ENCODE assay signal across 8 mouse cellular contexts in the genomic region with DNA sequence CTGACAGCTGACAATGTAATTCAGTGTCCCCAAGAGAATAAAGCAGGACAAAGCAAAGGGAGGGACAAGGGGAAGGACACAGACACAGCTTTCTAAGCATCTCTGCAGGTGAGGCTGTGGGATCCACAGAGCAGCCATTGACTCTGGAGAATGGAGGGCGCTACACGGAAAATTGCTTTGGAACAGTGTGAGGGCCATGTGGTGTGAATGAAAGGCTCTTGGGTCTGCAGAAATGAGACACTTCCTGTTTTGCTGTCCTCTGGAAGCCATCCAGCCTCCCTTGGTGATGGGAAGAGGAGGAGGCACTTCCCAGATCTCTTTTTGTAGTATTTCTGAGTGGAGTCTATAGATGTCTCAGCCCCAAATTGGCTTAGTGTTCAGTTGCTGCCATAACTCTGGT. TPM values are rescaled to one million over a fixed set of nuclear protein-coding genes. Genes with fewer than 3 reads are reported as not detected.
DNase-seq lines count a peak whose midpoint lies in the region; ATAC-seq and TF ChIP-seq lines count a peak whose summit lies in the region.

No protein-coding gene starts in this region.

- WGBS in forebrain, embryonic 11.5 days, result 73% methylated on average over 2 of the region's 2 CpGs
- 73% methylated on average over 2 of the region's 2 CpGs for WGBS in forebrain, embryonic 14.5 days
- WGBS in neural tube, embryonic 15.5 days, result 50% methylated on average over 2 of the region's 2 CpGs
- 43% methylated on average over 2 of the region's 2 CpGs for WGBS in hindbrain, embryonic 12.5 days

- no peaks in the 10 kb centered on the region for H3K9me3 ChIP-seq in forebrain, embryonic 11.5 days (ENCODE audit: control insufficient read depth, low read length)
- no peaks in the 10 kb centered on the region for H3K9me3 ChIP-seq in forebrain, embryonic 14.5 days (replicated peaks; ENCODE audit: control insufficient read depth, low read length)
- no peaks in the 10 kb centered on the region for H3K9me3 ChIP-seq in neural tube, embryonic 15.5 days (replicated peaks)
- 0 out of 2 replicates have a peak, but pooled peaks cover 3% of the 10 kb centered on the region for H3K9me3 ChIP-seq in hindbrain, embryonic 12.5 days (replicated peaks)

- H3K27ac ChIP-seq in forebrain, embryonic 11.5 days (ENCODE audit: low read depth, low read length), result no peak overlapping the region
- no peak overlapping the region for H3K27ac ChIP-seq in forebrain, embryonic 14.5 days (ENCODE audit: low read depth, low read length)
- 0 out of 2 replicates have a peak overlapping the region, but pooled peaks have one; percentile 3 for H3K27ac ChIP-seq in neural tube, embryonic 15.5 days (replicated peaks)
- H3K27ac ChIP-seq in left cerebral cortex, adult 2 months, result no peak overlapping the region
- no peak overlapping the region for H3K27ac ChIP-seq in hindbrain, embryonic 12.5 days

- no peaks in the 10 kb centered on the region for H3K4me1 ChIP-seq in forebrain, embryonic 11.5 days (replicated peaks; ENCODE audit: control insufficient read depth, insufficient read depth, low read length)
- no peaks in the 10 kb centered on the region for H3K4me1 ChIP-seq in forebrain, embryonic 14.5 days (ENCODE audit: control insufficient read depth, insufficient read depth, low read length)
- 0 out of 2 replicates have a peak, but pooled peaks cover 2% of the 10 kb centered on the region for H3K4me1 ChIP-seq in neural tube, embryonic 15.5 days
- H3K4me1 ChIP-seq in hindbrain, embryonic 12.5 days, result no peaks in the 10 kb centered on the region; the same call in 1 of the 2 replicates

- H3K9ac ChIP-seq in forebrain, embryonic 11.5 days (ENCODE audit: low read length), result no peak overlapping the region
- H3K9ac ChIP-seq in forebrain, embryonic 14.5 days (ENCODE audit: low read length), result no peak overlapping the region
- no peak overlapping the region for H3K9ac ChIP-seq in neural tube, embryonic 15.5 days (replicated peaks)
- no peak overlapping the region for H3K9ac ChIP-seq in hindbrain, embryonic 12.5 days

- TF ChIP-seq CTCF in left cerebral cortex, adult 2 months (IDR thresholded peaks at IDR 0.05), result no peak

- no peak for ATAC-seq in forebrain, embryonic 11.5 days (replicated peaks; ENCODE audit: low FRiP score)
- ATAC-seq in forebrain, embryonic 14.5 days, result no peak
- no peak for ATAC-seq in neural tube, embryonic 15.5 days (ENCODE audit: low FRiP score)
- ATAC-seq in hindbrain, embryonic 12.5 days (ENCODE audit: low FRiP score), result no peak

- no peak overlapping the region for H3K4me3 ChIP-seq in forebrain, embryonic 11.5 days (ENCODE audit: low read depth, low read length)
- H3K4me3 ChIP-seq in forebrain, embryonic 14.5 days (ENCODE audit: low read depth, low read length), result no peak overlapping the region
- H3K4me3 ChIP-seq in neural tube, embryonic 15.5 days (replicated peaks), result no peak overlapping the region
- no peak overlapping the region for H3K4me3 ChIP-seq in left cerebral cortex, adult 2 months
- H3K4me3 ChIP-seq in hindbrain, embryonic 12.5 days, result no peak overlapping the region

- H3K4me2 ChIP-seq in forebrain, embryonic 11.5 days (ENCODE audit: low read depth, low read length, severe bottlenecking), result no peak overlapping the region
- no peak overlapping the region for H3K4me2 ChIP-seq in forebrain, embryonic 14.5 days (ENCODE audit: low read length)
- no peak overlapping the region for H3K4me2 ChIP-seq in neural tube, embryonic 15.5 days
- H3K4me2 ChIP-seq in hindbrain, embryonic 12.5 days (replicated peaks), result no peak overlapping the region

- intact Hi-C loops in left cerebral cortex, adult 2 months (cut with DNase I), result no loop called here

- H3K36me3 ChIP-seq in forebrain, embryonic 11.5 days (ENCODE audit: control insufficient read depth, insufficient read depth, low read length), result no peaks in the 10 kb centered on the region
- H3K36me3 ChIP-seq in forebrain, embryonic 14.5 days (ENCODE audit: control insufficient read depth, insufficient read depth, low read length), result no peaks in the 10 kb centered on the region
- H3K36me3 ChIP-seq in neural tube, embryonic 15.5 days, result no peaks in the 10 kb centered on the region
- no peaks in the 10 kb centered on the region for H3K36me3 ChIP-seq in hindbrain, embryonic 12.5 days

- H3K27me3 ChIP-seq in forebrain, embryonic 11.5 days (ENCODE audit: control insufficient read depth, insufficient read depth, low read length), result no peaks in the 10 kb centered on the region
- no peaks in the 10 kb centered on the region for H3K27me3 ChIP-seq in forebrain, embryonic 14.5 days (replicated peaks; ENCODE audit: control insufficient read depth, insufficient read depth, low read length)
- no peaks in the 10 kb centered on the region for H3K27me3 ChIP-seq in neural tube, embryonic 15.5 days (replicated peaks)
- H3K27me3 ChIP-seq in hindbrain, embryonic 12.5 days, result no peaks in the 10 kb centered on the region

- DNase-seq in forebrain, embryonic 11.5 days (ENCODE audit: low spot score), result peak; percentile 37
- DNase-seq in forebrain, embryonic 14.5 days (ENCODE audit: low spot score), result no peak
- no peak for DNase-seq in neural tube, embryonic 10.5 days (ENCODE audit: extremely low spot score, low spot score)
- peak; percentile 65 for DNase-seq in kidney, postnatal 14 days
- DNase-seq in left cerebral cortex, adult 2 months (ENCODE audit: extremely low spot score in 1 of 2, low spot score in 2 of 2), result no peak
- no peak for DNase-seq in layer of hippocampus, adult 11-12 months (ENCODE audit: low spot score)

RNA-seq across cellular contexts. Expression of a gene that starts 23.3 kb away (rescaled TPM):
- 252 TPM in 2 replicates for polyA plus RNA-seq in forebrain, embryonic 11.5 days (2014; fragmentation: Nextera tagmentation; extraction: Ambion mirVana)
- 405 and 426 TPM in 2 replicates for polyA plus RNA-seq in forebrain, embryonic 14.5 days (2014; fragmentation: Nextera tagmentation; extraction: Ambion mirVana)
- polyA plus RNA-seq in neural tube, embryonic 15.5 days (2015; fragmentation: Nextera tagmentation; extraction: Ambion mirVana), result 342 and 377 TPM in 2 replicates
- total RNA-seq in left cerebral cortex, adult 2 months (2021), result 100 to 1,000 TPM; 209 to 229 TPM
- 392 and 403 TPM in 2 replicates for polyA plus RNA-seq in hindbrain, embryonic 12.5 days (2016; fragmentation: Nextera tagmentation; extraction: Ambion mirVana)

RNA-seq across cellular contexts. Expression of a gene that starts 27.7 kb away (rescaled TPM):
- polyA plus RNA-seq in forebrain, embryonic 11.5 days (2014; fragmentation: Nextera tagmentation; extraction: Ambion mirVana), result 1.3 TPM in 2 replicates
- polyA plus RNA-seq in forebrain, embryonic 14.5 days (2014; fragmentation: Nextera tagmentation; extraction: Ambion mirVana), result 0.66 and 0.85 TPM in 2 replicates
- 4.3 and 4.6 TPM in 2 replicates for polyA plus RNA-seq in neural tube, embryonic 15.5 days (2015; fragmentation: Nextera tagmentation; extraction: Ambion mirVana)
- total RNA-seq in left cerebral cortex, adult 2 months (2021), result 1 to 10 TPM; 4.6 to 5.5 TPM
- 3.2 and 3.3 TPM in 2 replicates for polyA plus RNA-seq in hindbrain, embryonic 12.5 days (2016; fragmentation: Nextera tagmentation; extraction: Ambion mirVana)

Comparison
In these comparisons a context has a peak if more than half of its experiments do, and no peak if none do; other contexts are left out.
1. DNase-seq: peak in forebrain, embryonic 11.5 days (single experiment) and kidney, postnatal 14 days (single experiment); none in forebrain, embryonic 14.5 days (single experiment), neural tube, embryonic 10.5 days (single experiment), left cerebral cortex, adult 2 months (0 of 2) and layer of hippocampus, adult 11-12 months (single experiment).